Mouse (Mus musculus): ENCODE measurements at regions not wholly inside any gene's neighbourhood (a gene's known extent, or its start where the extent isn't known, plus 50 kb on each side); places are given as distances from the start of the nearest gene placed in this dataset.

GRCm38 (mm10) chr16:25528313-25528712, 155.2 kb upstream of the Trp63 start:
- Histone ChIP-seq H3K4me1 (no peaks in the 10 kb centered on the region), H3K4me3 (no peak overlapping the region), H3K4me2 (no peak overlapping the region), H3K36me3 (no peaks in the 10 kb centered on the region), H3K27ac (replicated peaks) (no peak overlapping the region), H3K9me3 (no peaks in the 10 kb centered on the region), H3K9ac (no peak overlapping the region), H3K27me3 (replicated peaks) (no peaks in the 10 kb centered on the region)
- whole genome bisulfite sequencing = 72% methylated on average over 2 of the region's 2 CpGs
- ATAC-seq (ENCODE audit: extremely low read depth, insufficient number of reproducible peaks, low FRiP score, low TSS enrichment) = no peak

- no peaks in the 10 kb centered on the region for H3K36me3 ChIP-seq
- ATAC-seq (ENCODE audit: extremely low read depth, insufficient number of reproducible peaks, low FRiP score, low TSS enrichment) = no peak
- no peak overlapping the region for H3K9ac ChIP-seq
- H3K4me3 ChIP-seq = no peak overlapping the region
- H3K4me1 ChIP-seq = no peaks in the 10 kb centered on the region
- WGBS = 92% methylated on average over 1 of the region's 1 CpGs
- no peaks in the 10 kb centered on the region for H3K27me3 ChIP-seq (replicated peaks)
- H3K4me2 ChIP-seq = no peak overlapping the region
- H3K9me3 ChIP-seq = no peaks in the 10 kb centered on the region
- H3K27ac ChIP-seq (replicated peaks) = no peak overlapping the region
These were observed 153.9 kb upstream of the Trp63 start for GRCm38 (mm10) chr16:25529681-25530080.

GRCm38 (mm10) chr16:25531761-25532336, 151.7 kb upstream of the Trp63 start:
- Histone ChIP-seq H3K9ac (no peak overlapping the region), H3K9me3 (no peaks in the 10 kb centered on the region), H3K27me3 (replicated peaks) (no peaks in the 10 kb centered on the region), H3K4me1 (no peaks in the 10 kb centered on the region), H3K36me3 (no peaks in the 10 kb centered on the region), H3K4me3 (no peak overlapping the region), H3K27ac (replicated peaks) (no peak overlapping the region), H3K4me2 (no peak overlapping the region)
- WGBS = 70% methylated on average over 4 of the region's 4 CpGs
- no peak for ATAC-seq (ENCODE audit: extremely low read depth, insufficient number of reproducible peaks, low FRiP score, low TSS enrichment)

GRCm38 (mm10) chr16:25532519-25533205, 150.9 kb upstream of the Trp63 start:
- 82% methylated on average over 3 of the region's 3 CpGs for WGBS
- Histone ChIP-seq H3K9me3 (no peaks in the 10 kb centered on the region), H3K36me3 (no peaks in the 10 kb centered on the region), H3K4me2 (no peak overlapping the region), H3K9ac (no peak overlapping the region), H3K27ac (replicated peaks) (no peak overlapping the region), H3K4me3 (no peak overlapping the region), H3K27me3 (replicated peaks) (no peaks in the 10 kb centered on the region), H3K4me1 (no peaks in the 10 kb centered on the region)
- no peak for ATAC-seq (ENCODE audit: extremely low read depth, insufficient number of reproducible peaks, low FRiP score, low TSS enrichment)

GRCm38 (mm10) chr16:25533206-25533580, 150.4 kb upstream of the Trp63 start:
- no peak overlapping the region for H3K4me2 ChIP-seq
- no peaks in the 10 kb centered on the region for H3K36me3 ChIP-seq
- no peaks in the 10 kb centered on the region for H3K9me3 ChIP-seq
- no peak overlapping the region for H3K4me3 ChIP-seq
- no peak overlapping the region for H3K27ac ChIP-seq (replicated peaks)
- no peak overlapping the region for H3K9ac ChIP-seq
- WGBS = 36% methylated on average over 4 of the region's 4 CpGs
- H3K27me3 ChIP-seq (replicated peaks) = no peaks in the 10 kb centered on the region
- ATAC-seq (ENCODE audit: extremely low read depth, insufficient number of reproducible peaks, low FRiP score, low TSS enrichment) = no peak
- no peaks in the 10 kb centered on the region for H3K4me1 ChIP-seq

GRCm38 (mm10) chr16:25536550-25536949, 147.0 kb upstream of the Trp63 start:
- Histone ChIP-seq H3K4me3 (no peak overlapping the region), H3K27ac (replicated peaks) (no peak overlapping the region), H3K9me3 (no peaks in the 10 kb centered on the region), H3K36me3 (no peaks in the 10 kb centered on the region), H3K27me3 (replicated peaks) (no peaks in the 10 kb centered on the region), H3K4me1 (no peaks in the 10 kb centered on the region), H3K4me2 (no peak overlapping the region), H3K9ac (no peak overlapping the region)
- ATAC-seq (ENCODE audit: extremely low read depth, insufficient number of reproducible peaks, low FRiP score, low TSS enrichment) = no peak
- WGBS = 79% methylated on average over 6 of the region's 6 CpGs

GRCm38 (mm10) chr16:25549542-25550110, 133.9 kb upstream of the Trp63 start:
- WGBS = 80% methylated on average over 8 of the region's 8 CpGs
- Histone ChIP-seq H3K27ac (replicated peaks) (no peak overlapping the region), H3K27me3 (replicated peaks) (no peaks in the 10 kb centered on the region), H3K4me1 (no peaks in the 10 kb centered on the region), H3K9ac (no peak overlapping the region), H3K4me3 (no peak overlapping the region), H3K9me3 (no peaks in the 10 kb centered on the region), H3K4me2 (no peak overlapping the region), H3K36me3 (no peaks in the 10 kb centered on the region)
- no peak for ATAC-seq (ENCODE audit: extremely low read depth, insufficient number of reproducible peaks, low FRiP score, low TSS enrichment)

- no peak overlapping the region for H3K9ac ChIP-seq
- H3K4me2 ChIP-seq = no peak overlapping the region
- 66% methylated on average over 3 of the region's 3 CpGs for WGBS
- H3K27ac ChIP-seq (replicated peaks) = no peak overlapping the region
- H3K4me1 ChIP-seq = no peaks in the 10 kb centered on the region
- no peaks in the 10 kb centered on the region for H3K36me3 ChIP-seq
- H3K4me3 ChIP-seq = no peak overlapping the region
- no peak for ATAC-seq (ENCODE audit: extremely low read depth, insufficient number of reproducible peaks, low FRiP score, low TSS enrichment)
- H3K9me3 ChIP-seq = no peaks in the 10 kb centered on the region
- no peaks in the 10 kb centered on the region for H3K27me3 ChIP-seq (replicated peaks)
These were observed 126.4 kb upstream of the Trp63 start for GRCm38 (mm10) chr16:25557181-25557580.

GRCm38 (mm10) chr16:25580216-25580615, 103.3 kb upstream of the Trp63 start:
- Histone ChIP-seq H3K4me2 (no peak overlapping the region), H3K27me3 (replicated peaks) (no peaks in the 10 kb centered on the region), H3K4me1 (no peaks in the 10 kb centered on the region), H3K4me3 (no peak overlapping the region), H3K27ac (replicated peaks) (no peak overlapping the region), H3K36me3 (no peaks in the 10 kb centered on the region), H3K9me3 (no peaks in the 10 kb centered on the region), H3K9ac (no peak overlapping the region)
- 82% methylated on average over 6 of the region's 6 CpGs for WGBS
- ATAC-seq (ENCODE audit: extremely low read depth, insufficient number of reproducible peaks, low FRiP score, low TSS enrichment) = no peak

GRCm38 (mm10) chr16:25584337-25585069, 99.1 kb upstream of the Trp63 start:
- Histone ChIP-seq H3K4me3 (no peak overlapping the region), H3K9me3 (no peaks in the 10 kb centered on the region), H3K27me3 (replicated peaks) (no peaks in the 10 kb centered on the region), H3K4me1 (no peaks in the 10 kb centered on the region), H3K9ac (no peak overlapping the region), H3K4me2 (peak overlapping the region; percentile 24), H3K27ac (replicated peaks) (no peak overlapping the region), H3K36me3 (no peaks in the 10 kb centered on the region)
- WGBS = 65% methylated on average over 14 of the region's 14 CpGs
- ATAC-seq (ENCODE audit: extremely low read depth, insufficient number of reproducible peaks, low FRiP score, low TSS enrichment) = no peak

- no peak overlapping the region for H3K4me3 ChIP-seq
- no peak overlapping the region for H3K9ac ChIP-seq
- no peaks in the 10 kb centered on the region for H3K27me3 ChIP-seq (replicated peaks)
- H3K4me1 ChIP-seq = no peaks in the 10 kb centered on the region
- H3K4me2 ChIP-seq = peak overlapping the region; percentile 24
- no peak for ATAC-seq (ENCODE audit: extremely low read depth, insufficient number of reproducible peaks, low FRiP score, low TSS enrichment)
- no peaks in the 10 kb centered on the region for H3K9me3 ChIP-seq
- H3K36me3 ChIP-seq = no peaks in the 10 kb centered on the region
- H3K27ac ChIP-seq (replicated peaks) = no peak overlapping the region
- WGBS = 29% methylated on average over 7 of the region's 7 CpGs
These were observed 98.5 kb upstream of the Trp63 start for GRCm38 (mm10) chr16:25585070-25585454.
